Mouse (Mus musculus) hindbrain, embryonic 10.5 days (tissue): ENCODE results near the gene Apol9b. TPM values are rescaled to one million over a fixed set of nuclear protein-coding genes. Genes with fewer than 3 reads are reported as not detected.
"Not testable (repeated sequence)": the region's sequence is repeated elsewhere in the genome, so short reads cannot be mapped to it uniquely, and the experiment has no call there.

Experiments
- DNase-seq: peaks from one replicate; pipeline ENCODE4 v3.0.0-alpha.2; 2017; ENCODE audit warnings: low spot score
- H3K27ac ChIP-seq: fragments of 300-500 bp; sonication (generic); 2 replicates; pipeline ENCODE4 v1.5.1; 2016; ENCODE audit warnings: mild to moderate bottlenecking, moderate library complexity
- H3K27me3 ChIP-seq: fragments of 300-500 bp; sonication (generic); 2 replicates; pipeline ENCODE4 v1.6.1; 2016; ENCODE audit warnings: mild to moderate bottlenecking; ENCODE audit not compliant: poor library complexity, insufficient read depth, severe bottlenecking
- H3K36me3 ChIP-seq: fragments of 300-500 bp; sonication (generic); 2 replicates; pipeline ENCODE4 v1.6.1; 2016; ENCODE audit warnings: mild to moderate bottlenecking, moderate library complexity
- H3K4me1 ChIP-seq: fragments of 300-500 bp; sonication (generic); replicated peaks from 2 replicates; pipeline ENCODE4 v1.6.1; 2016; ENCODE audit warnings: mild to moderate bottlenecking
- H3K4me3 ChIP-seq: fragments of 300-500 bp; sonication (generic); 2 replicates; pipeline ENCODE4 v1.5.1; 2016; ENCODE audit warnings: mild to moderate bottlenecking, moderate library complexity
- H3K9me3 ChIP-seq: fragments of 300-500 bp; sonication (generic); 2 replicates; pipeline ENCODE4 v1.6.1; 2016; ENCODE audit warnings: mild to moderate bottlenecking, moderate library complexity
- WGBS: fragments of 180-500 bp; shearing (Covaris S2); methylation state at CpG from one replicate; pipeline ENCODE4 v1.1.7; 2016; 5-methylcytosine and 5-hydroxymethylcytosine counted together
- polyA plus RNA-seq: library from polyadenylated mRNA; unstranded; fragments of >200 nt; fragmentation: Nextera tagmentation; extraction: Ambion mirVana; gene quantifications from 2 replicates; pipeline ENCODE4 v1.2.1, GENCODE M21; 2016

Apol9b gene
- polyA plus RNA-seq, 1 experiment from 2014 or later, result not detected

GRCm38 (mm10) chr15:77731605-77732004 lies 2.8 kb downstream of the Apol9b start:
- no peaks in the 10 kb centered on the region for H3K36me3 ChIP-seq
- DNase-seq, result no peak
- 86% methylated on average over 5 of the region's 5 CpGs for WGBS

GRCm38 (mm10) chr15:77732851-77733250 lies 4.0 kb downstream of the Apol9b start:
- not testable (repeated sequence) for H3K4me3 ChIP-seq, H3K4me1 ChIP-seq, H3K36me3 ChIP-seq, DNase-seq, H3K27me3 ChIP-seq, H3K27ac ChIP-seq, H3K9me3 ChIP-seq
- WGBS, result 79% methylated on average over 10 of the region's 10 CpGs

More at GRCm38 (mm10) chr15:77731605-77732004, 2.8 kb downstream of the Apol9b start:
- Histone ChIP-seq H3K4me3 (no peak overlapping the region), H3K9me3 (no peaks in the 10 kb centered on the region), H3K4me1 (0 out of 2 replicates have a peak, but pooled peaks cover 3% of the 10 kb centered on the region), H3K27ac (no peak overlapping the region), H3K27me3 (no peaks in the 10 kb centered on the region)

GRCm38 (mm10) chr15:77733380-77733779 lies 4.5 kb downstream of the Apol9b start:
- not testable (repeated sequence) for H3K9me3 ChIP-seq, H3K4me3 ChIP-seq, H3K27ac ChIP-seq, H3K4me1 ChIP-seq, H3K36me3 ChIP-seq, H3K27me3 ChIP-seq, DNase-seq
- WGBS, result 91% methylated on average over 8 of the region's 8 CpGs

- not testable (repeated sequence) for H3K4me1 ChIP-seq, DNase-seq, H3K36me3 ChIP-seq, H3K9me3 ChIP-seq, H3K4me3 ChIP-seq, H3K27ac ChIP-seq, H3K27me3 ChIP-seq
- 67% methylated on average over 4 of the region's 4 CpGs for WGBS
These were observed 5.1 kb downstream of the Apol9b start for GRCm38 (mm10) chr15:77733903-77734302.

GRCm38 (mm10) chr15:77740511-77741297 lies 11.9 kb downstream of the Apol9b start:
- WGBS, result 79% methylated on average over 9 of the region's 9 CpGs
- H3K27ac ChIP-seq, result no peak overlapping the region
- no peak overlapping the region for H3K4me3 ChIP-seq
- H3K9me3 ChIP-seq, result no peaks in the 10 kb centered on the region
- no peaks in the 10 kb centered on the region for H3K4me1 ChIP-seq
- H3K36me3 ChIP-seq, result no peaks in the 10 kb centered on the region
- DNase-seq, result no peak
- H3K27me3 ChIP-seq, result no peaks in the 10 kb centered on the region

- DNase-seq, H3K4me3 ChIP-seq, H3K36me3 ChIP-seq, H3K9me3 ChIP-seq, H3K27ac ChIP-seq, H3K4me1 ChIP-seq, H3K27me3 ChIP-seq: not testable (repeated sequence)
- 91% methylated on average over 6 of the region's 6 CpGs for WGBS
These were observed 12.7 kb downstream of the Apol9b start for GRCm38 (mm10) chr15:77741556-77741955.

- H3K4me3 ChIP-seq, result no peak overlapping the region
- H3K4me1 ChIP-seq, result no peaks in the 10 kb centered on the region
- DNase-seq, result no peak
- H3K27me3 ChIP-seq, result no peaks in the 10 kb centered on the region
- no peaks in the 10 kb centered on the region for H3K36me3 ChIP-seq
- no peaks in the 10 kb centered on the region for H3K9me3 ChIP-seq
- 46% methylated on average over 5 of the region's 5 CpGs for WGBS
- no peak overlapping the region for H3K27ac ChIP-seq
These were observed 15.8 kb downstream of the Apol9b start for GRCm38 (mm10) chr15:77744632-77745031.

- H3K27ac ChIP-seq, result no peak overlapping the region
- H3K4me1 ChIP-seq, result no peaks in the 10 kb centered on the region
- H3K27me3 ChIP-seq, result no peaks in the 10 kb centered on the region
- no peak for DNase-seq
- H3K36me3 ChIP-seq, result no peaks in the 10 kb centered on the region
- no peaks in the 10 kb centered on the region for H3K9me3 ChIP-seq
- no peak overlapping the region for H3K4me3 ChIP-seq
These were observed 16.2 kb downstream of the Apol9b start for GRCm38 (mm10) chr15:77745081-77745480.

- Histone ChIP-seq H3K36me3 (no peaks in the 10 kb centered on the region), H3K4me1 (no peaks in the 10 kb centered on the region), H3K27ac (no peak overlapping the region), H3K4me3 (no peak overlapping the region), H3K9me3 (no peaks in the 10 kb centered on the region), H3K27me3 (no peaks in the 10 kb centered on the region)
- no peak for DNase-seq
- 91% methylated on average over 1 of the region's 1 CpGs for WGBS
These were observed 17.5 kb downstream of the Apol9b start for GRCm38 (mm10) chr15:77746326-77746725.

- 95% methylated on average over 3 of the region's 3 CpGs for WGBS
- H3K9me3 ChIP-seq, result no peaks in the 10 kb centered on the region
These were observed 19.6 kb downstream of the Apol9b start for GRCm38 (mm10) chr15:77748414-77748813.

GRCm38 (mm10) chr15:77749717-77750116 lies 20.9 kb downstream of the Apol9b start:
- H3K4me1 ChIP-seq, result 0 out of 2 replicates have a peak, but pooled peaks cover 6% of the 10 kb centered on the region
- H3K4me3 ChIP-seq, result no peak overlapping the region
- no peaks in the 10 kb centered on the region for H3K9me3 ChIP-seq
- DNase-seq, result no peak
- H3K27me3 ChIP-seq, result no peaks in the 10 kb centered on the region
- no peak overlapping the region for H3K27ac ChIP-seq
- 91% methylated on average over 10 of the region's 10 CpGs for WGBS
- no peaks in the 10 kb centered on the region for H3K36me3 ChIP-seq

More at GRCm38 (mm10) chr15:77748414-77748813, 19.6 kb downstream of the Apol9b start:
- Histone ChIP-seq H3K4me3 (no peak overlapping the region), H3K27me3 (no peaks in the 10 kb centered on the region), H3K27ac (no peak overlapping the region), H3K4me1 (0 out of 2 replicates have a peak, but pooled peaks cover 6% of the 10 kb centered on the region), H3K36me3 (no peaks in the 10 kb centered on the region)
- DNase-seq, result no peak

GRCm38 (mm10) chr15:77750461-77750860 lies 21.6 kb downstream of the Apol9b start:
- Histone ChIP-seq H3K4me3 (no peak overlapping the region), H3K27me3 (no peaks in the 10 kb centered on the region), H3K4me1 (0 out of 2 replicates have a peak, but pooled peaks cover 6% of the 10 kb centered on the region), H3K36me3 (no peaks in the 10 kb centered on the region), H3K27ac (no peak overlapping the region), H3K9me3 (no peaks in the 10 kb centered on the region)
- no peak for DNase-seq
- 29% methylated on average over 1 of the region's 1 CpGs for WGBS

- H3K4me3 ChIP-seq, result no peak overlapping the region
- 62% methylated on average over 11 of the region's 11 CpGs for WGBS
- DNase-seq, result no peak
- H3K36me3 ChIP-seq, result no peaks in the 10 kb centered on the region
- H3K4me1 ChIP-seq, result 0 out of 2 replicates have a peak, but pooled peaks cover 6% of the 10 kb centered on the region
- no peaks in the 10 kb centered on the region for H3K9me3 ChIP-seq
- H3K27me3 ChIP-seq, result no peaks in the 10 kb centered on the region
- H3K27ac ChIP-seq, result no peak overlapping the region
These were observed 23.6 kb downstream of the Apol9b start for GRCm38 (mm10) chr15:77752443-77752842.
